Mouse (Mus musculus) frontal cortex, adult 2 months (tissue): ENCODE measurements around the gene Il1b. TPM values are rescaled to one million over a fixed set of nuclear protein-coding genes. Genes with fewer than 3 reads are reported as not detected.
A peak's percentile ranks its signal among the peaks of the same experiment; 100 is the strongest.

Experiments used
- DNase-seq, 2 experiments: peaks; one replicate each; pipeline ENCODE4 v3.0.0; 2022; ENCODE audit warnings: low spot score in 1 of 2; ENCODE audit errors: extremely low spot score in 1 of 2
- polyA plus RNA-seq: library from polyadenylated mRNA; depleted of rRNA; stranded (reverse); fragments of >200 nt; gene quantifications from 2 replicates; pipeline ENCODE4 v1.2.3, GENCODE M21; 2012; rRNA removed

The Il1b gene
- 0.21 and 0.40 TPM in 2 replicates for polyA plus RNA-seq

DNA sequence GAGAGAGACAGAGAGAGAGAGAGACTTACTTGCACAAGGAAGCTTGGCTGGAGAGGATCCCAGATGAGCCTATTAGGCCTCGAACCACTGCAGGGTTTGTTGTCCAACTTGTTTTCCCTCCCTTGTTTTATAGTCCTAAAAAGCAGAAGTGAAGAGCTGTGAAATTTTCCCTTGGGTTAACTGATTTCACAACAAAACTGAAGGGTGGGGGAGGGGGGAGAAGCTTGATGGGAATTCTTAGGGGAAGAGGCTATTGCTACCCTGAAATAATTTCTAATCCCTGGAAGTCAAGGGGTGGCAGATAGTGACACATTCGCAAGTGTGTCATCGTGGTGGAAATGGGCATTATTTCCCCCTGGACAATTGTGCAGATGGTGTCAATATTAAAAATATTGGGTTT, at the start of gene Il1b:
Gene Il1b, minus strand, starts transcription at position 101 of the 400 bp plus-strand sequence.
- DNase-seq: no peak

DNA sequence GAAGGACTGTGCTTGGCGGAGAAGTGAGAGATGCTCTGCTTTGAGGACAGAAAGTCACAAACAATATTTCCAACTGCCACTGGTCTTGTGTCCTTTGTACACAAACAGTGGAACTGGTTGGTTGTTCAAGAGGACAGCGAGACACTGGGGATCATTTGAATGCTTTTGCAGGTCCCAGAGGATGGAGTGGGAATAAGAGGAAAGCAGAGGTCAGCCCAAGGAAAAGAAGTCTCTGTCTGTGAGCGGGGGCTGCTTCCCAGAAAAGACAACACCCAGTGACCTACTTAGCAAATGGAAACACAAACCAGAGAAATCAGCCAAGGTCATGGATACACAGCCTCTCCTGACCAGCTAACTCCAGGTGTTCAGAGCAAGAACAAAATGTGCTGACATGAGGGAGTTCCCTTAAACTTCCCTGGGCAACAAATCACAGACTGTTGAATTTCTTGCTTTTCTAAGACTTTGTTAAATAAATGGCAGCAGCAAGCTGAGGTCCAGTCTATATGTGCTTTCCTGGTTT, 48.5 kb upstream of the Il1b start:
- DNase-seq: no peak

DNA sequence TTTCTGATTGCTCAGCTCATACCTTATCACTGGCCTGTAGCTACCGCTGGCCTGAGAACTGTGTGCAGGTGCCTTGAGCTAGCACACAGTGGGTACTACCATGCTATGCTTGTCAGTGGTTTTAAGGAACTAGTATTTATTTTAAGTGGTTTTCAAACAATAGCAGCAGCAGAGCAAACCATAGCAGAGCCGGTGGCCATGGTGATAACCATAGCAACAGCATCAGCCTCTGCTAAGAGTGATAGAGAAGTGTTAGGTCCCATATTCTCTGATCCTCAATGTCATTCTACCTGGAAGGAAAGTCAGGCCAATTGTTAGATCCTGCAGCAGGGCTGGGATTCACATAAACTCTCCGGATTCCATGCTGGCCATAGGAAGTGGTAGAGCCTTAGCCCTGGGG, 43.7 kb upstream of the Il1b start:
- DNase-seq: no peak

DNA sequence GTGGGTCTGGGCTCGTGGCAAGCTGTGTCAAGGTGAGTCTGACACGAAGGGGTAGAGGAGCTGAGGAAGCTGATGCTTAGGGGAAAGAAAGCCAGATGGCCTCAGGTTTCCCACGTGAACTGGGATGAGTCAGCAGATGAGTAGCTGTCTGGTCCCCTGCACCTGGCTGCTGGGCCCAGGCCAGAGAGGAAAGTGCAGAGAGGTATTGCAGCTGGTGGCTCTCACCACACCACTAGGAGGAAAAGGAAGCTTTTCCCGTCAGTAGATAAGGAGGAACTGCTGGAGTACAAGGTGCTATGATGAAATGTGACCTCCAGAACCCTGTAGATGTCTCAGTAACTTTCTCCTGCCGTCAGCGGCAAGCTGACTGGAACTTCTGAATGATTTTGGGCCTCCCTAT, 42.5 kb upstream of the Il1b start:
- no peak for DNase-seq

DNA sequence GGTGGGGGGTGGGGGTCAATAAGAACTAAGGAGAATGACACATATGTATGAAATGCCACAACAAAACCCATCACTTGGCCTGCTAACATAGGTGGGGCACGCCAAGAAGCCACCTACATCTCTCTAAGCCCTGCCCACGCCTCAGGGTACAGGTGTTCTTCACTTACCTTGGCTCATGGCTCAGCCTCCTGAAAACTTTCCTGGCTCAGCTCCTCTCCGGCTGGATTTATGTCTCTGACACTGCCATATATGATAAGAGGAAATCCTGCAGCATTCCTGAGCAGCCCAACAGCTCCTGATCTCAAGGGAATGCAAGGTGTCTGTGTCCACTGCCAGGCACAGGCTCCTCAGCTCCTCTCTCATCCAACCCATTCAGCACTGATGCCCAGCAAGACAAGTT, 40.7 kb upstream of the Il1b start:
- DNase-seq: no peak

DNA sequence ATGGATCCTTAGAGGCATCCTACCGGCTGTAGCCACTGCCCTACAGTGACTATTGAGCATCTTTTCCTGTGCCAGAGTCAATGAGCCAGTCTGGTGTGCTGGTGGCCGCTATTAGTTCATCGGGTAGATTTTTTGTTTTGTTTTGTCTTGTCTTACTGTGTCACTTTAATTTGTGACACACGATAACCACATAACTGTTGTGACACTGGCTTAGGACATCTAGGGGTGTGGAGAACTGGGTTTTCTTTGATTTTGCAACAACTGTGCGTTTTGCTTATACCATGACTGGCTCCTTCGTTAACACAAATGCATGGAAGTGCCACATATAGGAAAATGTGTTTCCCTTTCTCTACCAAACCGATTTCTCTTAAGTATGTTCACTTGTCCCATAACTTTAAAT, 39.4 kb upstream of the Il1b start:
- no peak for DNase-seq

DNA sequence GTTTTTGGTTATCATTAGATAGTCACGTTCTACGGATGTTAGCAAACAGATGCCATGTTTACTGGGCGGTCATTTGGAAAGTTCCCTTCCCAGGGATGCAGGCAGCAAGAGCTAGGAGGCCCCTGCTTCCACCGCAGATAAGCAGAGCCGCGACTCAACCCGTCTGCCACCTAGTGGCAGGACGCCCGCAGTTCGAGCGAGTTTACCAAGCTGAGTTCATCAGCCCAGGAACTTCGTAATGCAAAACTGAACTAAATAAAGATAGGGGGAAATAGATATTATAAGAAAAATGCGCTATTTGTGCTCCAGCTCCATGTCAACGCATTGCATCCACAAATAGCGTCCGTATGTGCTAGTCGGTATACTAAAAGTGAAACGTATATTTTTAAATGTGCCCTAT, 37.5 kb upstream of the Il1b start:
- DNase-seq: peak; percentile 82 to 93

DNA sequence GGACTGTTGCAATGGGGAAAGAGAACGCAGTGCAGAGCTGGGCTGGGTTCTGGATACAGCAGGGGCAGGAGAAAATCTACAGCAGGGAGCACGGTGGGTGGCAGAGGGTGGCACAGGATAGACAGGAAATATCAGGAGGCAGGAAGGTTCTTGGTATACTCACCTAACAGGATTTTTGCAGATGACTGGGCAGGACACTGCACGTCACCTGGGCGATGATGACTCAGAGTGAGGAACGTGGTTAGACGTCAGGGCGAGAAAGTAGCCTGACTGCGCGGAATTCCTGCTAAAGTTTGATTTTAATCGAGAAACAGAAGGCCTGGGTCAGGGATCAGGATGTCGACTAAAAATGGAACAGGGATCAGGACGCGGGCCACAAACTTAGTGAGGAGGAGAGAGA, 36.7 kb upstream of the Il1b start:
- no peak for DNase-seq

DNA sequence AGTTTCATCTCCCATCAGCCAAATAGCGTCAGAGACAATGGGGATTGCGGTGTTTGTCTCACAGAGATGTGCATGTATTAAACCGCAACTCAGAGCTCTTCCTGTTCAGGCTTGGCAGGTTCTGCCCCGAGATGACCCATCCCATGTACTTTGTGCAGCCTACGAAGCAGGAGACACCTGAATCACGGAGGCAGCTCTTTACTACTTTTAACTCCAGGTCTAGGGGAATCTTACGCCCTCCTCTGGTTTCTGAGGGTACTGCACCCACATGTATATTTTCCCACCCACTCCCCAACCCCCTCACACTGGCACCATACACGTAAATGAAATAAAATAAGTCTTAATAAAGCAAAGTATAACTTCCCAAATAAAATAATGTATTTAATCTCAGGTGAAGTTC, 35.6 kb upstream of the Il1b start:
- no peak for DNase-seq

DNA sequence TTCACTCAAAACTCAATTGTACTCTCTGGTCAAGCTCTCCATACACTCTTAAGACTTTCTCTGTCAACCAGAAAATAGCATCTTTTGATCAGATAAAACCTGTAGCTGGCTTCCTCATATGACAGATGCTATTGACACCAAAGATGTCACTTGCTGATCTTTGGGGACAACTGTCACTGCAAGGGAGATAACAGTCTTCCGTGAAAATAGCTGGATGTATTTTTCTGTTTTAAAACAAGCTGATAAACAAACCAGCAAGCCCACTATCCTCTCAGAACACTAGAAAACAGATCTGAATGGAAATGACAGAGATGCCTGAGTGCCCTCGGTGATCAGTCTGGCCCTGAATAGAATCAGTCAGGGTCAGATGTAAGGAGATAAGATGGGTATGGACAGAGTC, 32.8 kb upstream of the Il1b start:
- no peak for DNase-seq

DNA sequence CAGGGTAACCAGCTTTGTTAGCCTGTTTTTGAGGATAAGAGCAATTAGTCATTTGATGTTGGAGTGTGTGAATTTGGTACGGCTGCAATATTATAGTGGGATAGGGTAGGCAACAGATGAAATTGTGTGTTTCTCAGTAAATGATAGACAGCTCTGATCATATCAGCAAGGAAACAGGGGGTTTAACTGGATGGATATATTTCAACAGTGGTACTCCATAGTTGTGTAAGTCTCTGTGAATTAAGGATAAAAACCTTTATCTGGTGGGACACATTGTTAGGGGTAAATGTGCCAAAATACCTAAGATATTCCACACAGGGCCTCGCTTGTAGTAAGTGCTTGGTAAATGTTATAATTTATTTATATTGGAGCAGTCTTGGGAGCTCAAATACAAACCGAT, 31.4 kb upstream of the Il1b start:
- DNase-seq: no peak

DNA sequence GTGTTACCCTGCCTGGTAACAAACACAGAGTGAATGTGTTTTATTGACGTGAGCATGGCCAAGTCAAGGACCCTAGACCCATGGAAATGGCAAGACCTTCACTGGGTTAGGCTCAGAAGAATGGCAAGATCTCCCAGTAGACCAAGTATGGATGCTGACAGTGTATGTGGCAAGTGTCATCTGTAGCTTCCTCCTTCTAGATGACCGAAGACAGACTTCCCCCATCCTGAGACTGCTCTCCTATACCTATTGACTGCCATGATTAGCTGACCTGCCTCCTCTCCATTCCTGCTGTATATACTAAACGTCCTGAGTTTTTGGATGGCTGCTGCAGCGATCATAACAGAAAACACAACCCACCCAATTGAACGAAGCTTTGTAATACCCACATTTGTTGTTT, 30.9 kb upstream of the Il1b start:
- no peak for DNase-seq

DNA sequence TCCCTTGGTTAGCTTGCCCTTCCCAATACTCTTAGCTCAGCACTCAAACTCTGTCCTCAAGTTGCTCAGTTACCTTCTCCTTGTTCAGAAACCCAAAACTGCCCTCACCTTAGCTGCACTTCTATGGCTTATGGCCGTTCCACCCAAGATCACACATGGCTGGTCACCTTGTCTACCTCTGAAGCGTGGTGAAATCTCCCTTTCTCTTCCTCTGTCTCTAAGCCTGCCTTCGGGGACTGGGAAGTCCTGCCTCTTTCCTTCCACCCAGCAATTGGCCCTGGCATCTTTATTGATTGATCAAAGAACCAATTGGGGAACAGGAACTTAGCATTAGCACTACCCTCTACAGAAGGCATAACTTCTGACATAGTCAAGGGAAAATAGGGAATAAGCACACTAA, 27.2 kb upstream of the Il1b start:
- no peak for DNase-seq

DNA sequence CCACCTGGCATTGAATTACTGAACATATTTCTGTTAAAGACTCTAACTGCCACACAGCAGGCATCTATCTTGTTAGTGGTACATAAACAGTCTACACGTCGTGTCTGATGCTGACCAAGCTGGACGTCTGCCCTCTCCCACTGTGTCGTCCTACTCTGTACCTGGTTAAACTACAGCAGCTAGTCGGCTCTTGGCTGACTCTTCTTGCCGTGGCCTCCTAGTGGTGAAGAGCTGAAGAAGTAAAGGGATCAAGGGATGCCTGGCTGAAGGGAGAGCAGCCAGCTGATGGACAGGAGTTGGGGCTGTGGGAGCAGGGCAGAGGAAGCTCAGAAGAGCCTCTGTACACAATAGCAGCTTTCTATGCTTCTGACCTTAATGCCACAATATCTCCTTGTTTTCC, 22.6 kb upstream of the Il1b start:
- DNase-seq: no peak

DNA sequence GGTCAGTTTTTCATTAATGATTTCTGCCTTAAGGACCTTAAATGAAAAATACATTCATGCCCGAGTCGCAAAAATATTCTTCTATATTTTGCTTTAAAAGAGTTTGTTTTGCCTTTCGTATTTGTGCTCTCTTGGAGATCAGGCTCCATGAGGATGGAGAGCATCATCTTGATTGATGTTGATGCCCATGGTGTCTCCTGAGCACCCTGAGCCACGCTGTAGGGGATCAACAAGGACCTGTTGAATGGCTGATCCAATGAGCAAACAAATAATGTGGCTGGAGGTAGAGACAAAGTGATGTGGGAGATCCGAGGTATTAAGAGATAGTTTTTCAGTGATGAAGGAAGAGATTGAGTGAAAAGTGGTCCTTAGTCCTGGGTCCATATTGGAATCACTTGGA, 19.2 kb upstream of the Il1b start:
- no peak for DNase-seq

DNA sequence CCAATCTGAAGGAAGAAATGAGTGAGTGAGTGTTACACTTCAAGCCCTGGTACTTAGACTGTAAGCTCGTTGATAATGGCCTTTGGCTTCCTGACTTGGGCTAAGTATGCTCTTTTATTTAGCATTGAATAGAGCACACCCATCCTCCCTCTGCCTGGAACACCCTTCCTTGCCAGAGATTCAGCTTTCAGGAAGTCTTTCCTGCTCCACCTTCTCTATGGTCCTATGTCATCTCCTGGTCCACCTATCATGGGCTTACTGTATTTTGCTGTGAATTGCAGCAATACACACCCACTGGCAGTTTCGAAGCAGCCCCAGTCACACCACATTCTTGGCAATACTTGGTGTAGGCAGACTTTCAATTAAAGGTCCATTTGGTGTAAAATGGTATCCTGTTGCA, 18.4 kb upstream of the Il1b start:
- DNase-seq: no peak

DNA sequence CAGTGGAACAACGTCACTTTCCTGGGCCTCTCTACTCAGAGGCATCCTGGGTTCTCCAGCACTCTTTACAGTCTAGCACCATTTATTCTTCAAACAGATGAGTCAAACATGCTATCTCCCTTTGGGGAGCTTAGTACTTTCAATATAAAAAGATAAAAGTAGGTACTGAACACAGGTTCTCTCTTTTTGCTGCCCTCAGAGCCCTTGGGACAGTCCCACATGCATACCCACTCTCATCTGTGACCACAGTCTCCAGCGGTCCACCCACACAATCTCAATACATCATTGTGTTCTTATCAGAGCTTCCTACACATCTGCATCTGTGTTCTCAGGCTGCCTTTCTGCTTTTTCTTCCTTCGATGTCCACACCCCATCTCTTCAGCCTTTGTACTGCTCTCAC, 14.4 kb upstream of the Il1b start:
- no peak for DNase-seq

DNA sequence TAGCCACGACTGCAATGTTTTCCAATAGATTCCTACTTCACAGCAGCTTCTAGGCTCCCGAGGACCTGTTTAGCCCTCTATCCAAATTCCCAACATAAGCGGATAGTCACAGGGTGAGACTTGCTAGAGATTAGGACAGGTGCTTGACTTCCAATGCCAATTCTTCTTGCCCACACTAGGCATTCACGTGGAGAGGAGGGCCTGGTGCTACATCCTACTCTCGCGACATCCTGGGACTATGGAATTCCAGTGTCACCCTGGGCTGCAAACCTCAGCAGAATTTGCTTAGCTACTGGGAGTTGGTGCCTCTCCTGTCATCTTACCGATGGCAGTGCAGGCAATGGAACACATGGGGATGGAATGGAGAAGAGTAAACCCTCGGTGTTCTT, 13.3 kb upstream of the Il1b start:
- DNase-seq: no peak

DNA sequence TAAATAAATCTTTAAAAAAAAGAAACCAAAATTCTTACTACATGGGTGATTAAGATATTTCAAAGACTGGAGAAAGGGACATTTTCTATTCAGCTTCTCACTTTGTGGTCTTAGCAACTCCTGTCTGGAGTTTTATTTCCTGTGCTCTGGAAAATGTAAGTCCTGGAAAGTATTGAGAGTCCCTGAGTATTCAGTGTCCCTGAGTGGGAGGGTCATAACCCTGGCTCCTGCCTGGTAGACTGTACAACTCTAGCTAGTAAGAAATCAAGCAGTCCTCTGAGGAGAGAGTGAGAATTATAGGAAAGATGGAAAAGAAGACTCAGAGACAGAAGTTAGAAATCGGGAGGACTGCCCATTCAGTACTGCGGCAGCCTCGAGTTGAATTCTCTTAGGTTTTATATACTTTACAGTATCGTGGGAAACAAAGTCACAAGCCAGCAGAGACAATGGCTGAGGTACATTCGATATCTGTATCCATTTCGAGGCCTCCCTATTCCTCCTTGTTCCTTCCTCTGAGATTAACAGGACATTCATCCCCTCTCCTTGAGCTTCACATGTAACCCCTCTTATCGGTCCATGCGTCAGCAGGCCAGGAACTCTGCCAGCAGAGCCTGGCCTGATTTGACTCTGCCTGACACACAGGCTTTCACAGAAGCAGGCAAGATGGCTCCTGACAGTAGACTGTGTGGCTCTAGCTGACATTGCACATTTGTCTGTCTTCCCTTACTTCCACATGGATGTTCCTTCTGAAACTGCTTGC, 12.8 kb upstream of the Il1b start:
- no peak for DNase-seq

DNA sequence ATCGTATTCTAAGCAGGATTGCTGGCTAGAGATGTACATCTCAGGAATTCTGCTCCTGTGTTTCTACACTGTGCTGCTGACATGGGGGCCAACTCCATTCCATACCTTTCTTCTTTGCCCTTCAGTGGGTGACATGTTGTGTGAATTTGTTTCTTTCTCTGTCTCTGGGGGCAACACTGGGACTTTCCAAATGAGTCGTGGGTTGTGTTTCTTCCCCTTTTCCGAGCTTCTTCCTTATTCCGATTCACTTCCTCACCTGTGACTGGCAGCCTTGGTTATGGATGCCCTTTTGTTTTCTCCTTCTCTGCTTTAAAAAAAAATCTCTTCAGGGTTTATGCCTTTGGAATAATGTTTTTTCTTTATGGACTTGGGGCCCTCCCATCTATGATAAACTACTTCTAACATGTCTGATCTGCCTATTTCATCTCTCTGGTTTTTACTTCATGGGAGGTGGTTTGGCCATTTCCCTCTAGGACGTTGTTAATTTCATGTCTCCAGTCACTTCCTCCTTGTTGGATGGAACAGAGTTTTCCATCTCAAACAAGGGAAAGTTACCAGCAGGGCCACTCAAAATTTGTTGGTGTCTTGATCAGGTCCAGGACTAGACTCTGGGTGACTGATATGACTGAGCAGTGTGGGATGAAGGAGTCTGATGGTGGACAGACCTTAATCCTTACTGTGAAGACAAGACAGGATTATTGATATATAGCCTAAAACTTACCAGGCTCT, 10.0 kb upstream of the Il1b start:
- no peak for DNase-seq

DNA sequence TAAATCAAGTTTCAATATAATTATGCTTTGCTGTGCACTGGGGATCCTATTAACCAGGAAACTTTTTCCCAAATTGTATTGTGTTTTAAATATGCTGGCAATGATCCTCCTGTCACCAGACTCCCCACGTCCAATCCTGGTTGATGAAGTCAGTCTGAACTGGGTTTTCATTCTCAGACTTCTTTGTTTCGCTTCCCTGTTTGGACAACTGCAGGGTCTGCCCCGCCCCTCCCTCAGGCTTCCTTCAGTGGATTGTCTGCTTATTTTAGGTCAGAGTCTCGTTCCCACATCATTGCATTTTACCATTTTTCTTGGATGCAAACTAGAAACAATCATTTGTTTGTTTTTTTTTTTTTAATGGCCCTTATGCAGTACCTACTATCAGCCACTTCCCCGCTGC, 9.3 kb upstream of the Il1b start:
- no peak for DNase-seq

DNA sequence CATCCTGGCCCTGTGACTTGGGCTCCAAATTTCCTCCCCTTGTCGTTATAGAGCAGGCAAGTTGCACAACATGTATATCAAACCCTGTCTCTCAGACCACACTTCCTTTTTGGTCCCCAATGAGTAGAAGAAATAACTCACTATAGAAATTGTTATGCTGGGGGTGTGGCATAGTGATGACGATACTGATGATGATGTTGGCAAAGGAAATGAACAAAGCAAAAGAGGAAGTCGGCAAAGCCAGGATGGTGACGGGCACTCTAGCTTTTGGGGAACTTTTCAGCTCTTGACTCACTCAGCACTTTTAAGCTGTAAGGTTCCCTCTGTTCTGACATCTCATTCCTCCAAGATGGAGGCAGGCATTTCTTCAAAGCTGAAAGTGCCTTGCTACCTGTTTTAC, 2.4 kb upstream of the Il1b start:
- no peak for DNase-seq
